Mouse (Mus musculus) lung, adult 2 months (tissue): ENCODE measurements around the gene Dst.

ENCODE experiments used
- CTCF ChIP-seq: fragments of 200-500 bp; IDR thresholded peaks from 2 replicates; pipeline ENCODE4 v1.5.1; 2011; ENCODE audit warnings: mild to moderate bottlenecking, low read length, control low read depth; ENCODE audit not compliant: insufficient read depth
- POLR2A ChIP-seq: fragments of 200-500 bp; IDR thresholded peaks from 2 replicates; pipeline ENCODE4 v1.6.1; 2011; ENCODE audit warnings: low read depth, mild to moderate bottlenecking, control low read depth, low read length, borderline replicate concordance; ENCODE audit errors: extremely low read depth

GRCm38 (mm10) chr1:34011051-34011677, 103.1 kb downstream of the Dst start:
- TF ChIP-seq CTCF (no peak), POLR2A (peak; percentile 31; the same call in 1 of the 2 replicates)
